Mouse (Mus musculus): Measurements from ENCODE around the gene Grap. TPM values are rescaled to one million over a fixed set of nuclear protein-coding genes. Genes with fewer than 3 reads are reported as not detected.
A peak's percentile ranks its signal among the peaks of the same experiment; 100 is the strongest.

Gene Grap
- polyA plus RNA-seq, 1 experiment from 2014 or later, result 7.4 TPM

DNA sequence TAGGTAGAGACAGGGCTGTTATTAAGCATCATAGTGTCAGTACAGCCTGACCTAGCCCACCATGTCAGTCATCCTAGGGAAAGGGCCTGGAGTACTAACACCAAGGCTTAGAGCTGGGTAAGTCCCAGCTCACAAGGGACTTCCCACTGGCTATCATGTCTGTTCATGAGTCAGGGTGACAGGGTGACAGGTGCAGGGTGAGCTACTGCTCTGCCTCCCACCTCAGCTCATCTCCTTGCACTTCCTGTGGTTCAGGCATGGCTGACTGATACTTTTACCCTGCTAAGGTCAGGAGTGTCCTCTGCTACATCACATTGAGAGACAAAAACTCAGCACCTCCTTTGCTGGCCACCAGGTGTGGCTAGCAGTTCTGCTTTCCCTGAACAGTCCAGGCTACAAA is 45.8 kb downstream of the Grap start:
- Histone ChIP-seq H3K27me3 (no peaks in the 10 kb centered on the region), H3K4me1 (no peaks in the 10 kb centered on the region), H3K27ac (no peak overlapping the region), H3K4me3 (no peak overlapping the region), H3K9ac (no peak overlapping the region), H3K9me3 (no peaks in the 10 kb centered on the region), H3K36me3 (no peaks in the 10 kb centered on the region), H3K4me2 (replicated peaks) (no peak overlapping the region)
- ATAC-seq (ENCODE audit: insufficient number of reproducible peaks, insufficient read depth, low FRiP score, low TSS enrichment), result no peak

DNA sequence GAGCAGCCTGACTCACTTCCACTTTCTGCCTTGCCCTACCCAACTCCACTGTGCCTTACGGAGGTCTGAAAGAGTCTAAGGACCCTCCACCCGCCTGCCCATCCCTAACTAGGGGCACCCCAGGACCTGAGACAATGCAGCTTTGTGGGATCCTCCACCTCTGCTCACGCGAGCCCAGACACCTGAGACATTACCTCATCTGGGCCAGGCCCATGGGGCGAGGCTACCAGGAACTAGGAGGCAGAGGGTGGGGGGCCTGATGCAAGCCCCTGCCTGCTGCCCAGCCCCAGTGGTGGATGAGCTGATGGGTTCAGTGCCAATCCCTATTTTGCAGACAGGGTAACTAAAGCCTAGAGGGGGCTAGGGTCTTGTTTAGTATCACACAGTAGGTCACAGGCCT is 46.4 kb downstream of the Grap start:
- H3K36me3 ChIP-seq, result no peaks in the 10 kb centered on the region
- H3K4me2 ChIP-seq (replicated peaks), result no peak overlapping the region
- no peaks in the 10 kb centered on the region for H3K27me3 ChIP-seq
- H3K27ac ChIP-seq, result no peak overlapping the region
- no peak overlapping the region for H3K9ac ChIP-seq
- H3K4me3 ChIP-seq, result no peak overlapping the region
- H3K4me1 ChIP-seq, result no peaks in the 10 kb centered on the region
- no peak for ATAC-seq (ENCODE audit: insufficient number of reproducible peaks, insufficient read depth, low FRiP score, low TSS enrichment)
- H3K9me3 ChIP-seq, result no peaks in the 10 kb centered on the region
- 82% methylated on average over 5 of the region's 5 CpGs for WGBS

- H3K9me3 ChIP-seq, result no peaks in the 10 kb centered on the region
- H3K27me3 ChIP-seq, result no peaks in the 10 kb centered on the region
- WGBS, result 65% methylated on average over 4 of the region's 4 CpGs
- H3K9ac ChIP-seq, result no peak overlapping the region
- no peak overlapping the region for H3K27ac ChIP-seq
- H3K36me3 ChIP-seq, result no peaks in the 10 kb centered on the region
- no peak overlapping the region for H3K4me3 ChIP-seq
- no peak overlapping the region for H3K4me2 ChIP-seq (replicated peaks)
- no peak for ATAC-seq (ENCODE audit: insufficient number of reproducible peaks, insufficient read depth, low FRiP score, low TSS enrichment)
- no peaks in the 10 kb centered on the region for H3K4me1 ChIP-seq
Measured at GRCm38 (mm10) chr11:61699933-61700332, 46.9 kb downstream of the Grap start.

DNA sequence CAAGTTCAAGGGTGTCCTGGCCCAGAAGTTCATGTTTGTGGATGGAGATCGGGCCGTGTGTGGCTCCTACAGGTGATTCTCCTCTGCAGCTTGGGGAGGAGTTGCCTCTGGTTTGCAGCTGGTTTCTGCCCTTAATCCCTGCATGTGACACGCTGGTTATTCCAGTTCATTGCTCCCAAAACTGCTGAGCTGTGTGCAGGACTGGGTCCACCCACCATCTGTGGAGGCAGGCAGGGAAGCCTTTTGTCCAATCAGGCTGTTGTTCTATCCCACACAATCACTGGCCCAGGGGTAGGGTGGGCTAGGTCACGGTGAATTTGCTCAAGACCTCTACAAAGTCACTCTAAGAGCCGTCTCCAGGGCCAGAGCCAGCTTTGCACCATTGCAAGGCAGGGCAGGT is 48.6 kb downstream of the Grap start:
- ATAC-seq (ENCODE audit: insufficient number of reproducible peaks, insufficient read depth, low FRiP score, low TSS enrichment), result no peak
- Histone ChIP-seq H3K4me2 (replicated peaks) (no peak overlapping the region), H3K36me3 (no peaks in the 10 kb centered on the region), H3K27ac (no peak overlapping the region), H3K4me3 (no peak overlapping the region), H3K4me1 (no peaks in the 10 kb centered on the region), H3K27me3 (no peaks in the 10 kb centered on the region), H3K9ac (no peak overlapping the region), H3K9me3 (no peaks in the 10 kb centered on the region)
- 62% methylated on average over 5 of the region's 5 CpGs for WGBS

GRCm38 (mm10) chr11:61702494-61702893 is 49.4 kb downstream of the Grap start:
- Histone ChIP-seq H3K4me1 (no peaks in the 10 kb centered on the region), H3K9me3 (no peaks in the 10 kb centered on the region), H3K36me3 (no peaks in the 10 kb centered on the region), H3K27me3 (no peaks in the 10 kb centered on the region), H3K27ac (no peak overlapping the region), H3K4me3 (no peak overlapping the region), H3K4me2 (replicated peaks) (no peak overlapping the region), H3K9ac (no peak overlapping the region)
- no peak for ATAC-seq (ENCODE audit: insufficient number of reproducible peaks, insufficient read depth, low FRiP score, low TSS enrichment)
- WGBS, result 96% methylated on average over 5 of the region's 5 CpGs

DNA sequence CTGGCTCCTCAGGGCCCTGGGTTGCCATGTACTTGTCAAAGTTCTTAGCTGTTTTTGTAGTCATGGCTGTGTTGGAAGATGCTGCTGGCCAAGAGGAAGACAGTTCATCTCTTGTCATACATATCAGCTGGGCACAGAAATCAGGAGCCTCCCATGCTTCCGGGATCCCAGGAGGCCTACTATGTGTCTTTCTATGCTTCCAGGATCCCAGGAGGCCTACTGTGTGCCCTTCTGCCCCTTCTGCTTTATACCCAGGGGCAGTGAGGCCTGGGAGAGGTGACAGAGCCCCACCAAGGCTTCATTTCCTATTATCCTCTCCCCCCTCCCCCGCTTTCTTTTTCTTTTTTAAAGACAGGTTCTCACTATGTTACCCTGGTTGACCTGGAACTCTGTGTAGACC is 52.5 kb downstream of the Grap start:
- ATAC-seq (ENCODE audit: insufficient number of reproducible peaks, insufficient read depth, low FRiP score, low TSS enrichment), result no peak
- Histone ChIP-seq H3K4me1 (peaks cover 10% of the 10 kb centered on the region; the same call in 1 of the 2 replicates), H3K9me3 (no peaks in the 10 kb centered on the region), H3K36me3 (no peaks in the 10 kb centered on the region), H3K27ac (no peak overlapping the region), H3K4me2 (replicated peaks) (no peak overlapping the region), H3K4me3 (no peak overlapping the region), H3K9ac (no peak overlapping the region), H3K27me3 (no peaks in the 10 kb centered on the region)
- 82% methylated on average over 2 of the region's 2 CpGs for WGBS

DNA sequence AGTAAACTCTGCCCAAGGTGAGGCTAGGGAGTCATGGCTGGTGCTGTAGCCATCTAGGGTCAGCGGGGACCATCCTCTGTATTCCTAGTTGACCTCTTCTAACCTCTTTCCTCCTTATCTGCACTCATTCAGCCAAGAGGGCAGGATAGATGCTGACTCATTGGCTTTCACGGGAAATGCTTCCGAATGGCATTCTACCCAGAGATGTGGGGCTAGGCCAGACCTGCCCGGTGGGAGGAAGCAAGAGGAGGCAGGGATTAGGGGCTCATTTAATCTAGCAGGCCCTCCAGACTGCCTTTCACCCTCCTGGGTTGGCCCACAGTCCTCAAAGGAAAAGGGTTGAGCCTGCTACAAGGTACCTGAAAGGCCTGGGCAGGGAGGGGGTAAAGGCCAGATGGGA is 53.2 kb downstream of the Grap start:
- Histone ChIP-seq H3K4me1 (peaks cover 10% of the 10 kb centered on the region; the same call in 1 of the 2 replicates), H3K4me3 (no peak overlapping the region), H3K4me2 (replicated peaks) (no peak overlapping the region), H3K9ac (no peak overlapping the region), H3K9me3 (no peaks in the 10 kb centered on the region), H3K36me3 (no peaks in the 10 kb centered on the region), H3K27ac (no peak overlapping the region), H3K27me3 (no peaks in the 10 kb centered on the region)
- no peak for ATAC-seq (ENCODE audit: insufficient number of reproducible peaks, insufficient read depth, low FRiP score, low TSS enrichment)
- 70% methylated on average over 4 of the region's 4 CpGs for WGBS

GRCm38 (mm10) chr11:61708928-61709327 is 55.9 kb downstream of the Grap start:
- WGBS, result 52% methylated on average over 3 of the region's 3 CpGs
- H3K27ac ChIP-seq, result no peak overlapping the region
- H3K9me3 ChIP-seq, result no peaks in the 10 kb centered on the region
- H3K36me3 ChIP-seq, result no peaks in the 10 kb centered on the region
- H3K4me1 ChIP-seq, result peaks cover 10% of the 10 kb centered on the region; the same call in 1 of the 2 replicates
- no peak overlapping the region for H3K9ac ChIP-seq
- no peak for ATAC-seq (ENCODE audit: insufficient number of reproducible peaks, insufficient read depth, low FRiP score, low TSS enrichment)
- H3K27me3 ChIP-seq, result no peaks in the 10 kb centered on the region
- H3K4me2 ChIP-seq (replicated peaks), result no peak overlapping the region
- H3K4me3 ChIP-seq, result no peak overlapping the region

DNA sequence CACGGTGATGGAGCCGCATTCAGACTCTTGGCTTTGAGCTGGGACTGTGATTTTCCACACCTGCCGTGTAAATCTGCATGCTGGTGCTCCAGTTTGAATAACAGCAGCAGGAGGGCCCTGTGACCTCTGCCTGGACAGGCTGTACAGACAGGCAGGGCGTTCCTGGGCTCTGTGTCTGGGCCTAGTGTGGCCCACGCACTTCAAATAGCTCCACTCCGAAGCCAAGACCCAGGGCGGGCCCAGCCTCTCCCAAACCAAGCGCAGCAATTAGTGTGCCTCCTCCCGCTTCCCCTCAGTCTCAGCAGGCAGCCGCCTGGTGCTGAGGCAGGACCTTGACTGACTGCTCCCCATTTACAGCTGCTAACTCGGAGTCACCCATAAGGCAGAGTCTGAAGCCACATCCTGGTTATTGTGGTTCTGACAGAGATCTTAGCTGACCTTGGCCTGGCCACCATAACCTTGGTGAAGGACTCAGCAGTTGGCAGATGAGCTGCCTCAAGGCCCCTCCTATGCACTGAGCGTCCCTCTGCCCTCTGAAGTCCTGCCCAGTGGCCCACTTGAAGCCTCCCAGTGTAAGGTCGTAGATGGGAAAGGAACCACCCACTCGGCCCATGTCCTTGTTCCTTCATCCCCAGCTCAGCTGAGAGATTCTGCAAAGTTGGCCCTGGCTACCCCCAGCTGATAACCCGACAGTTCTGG is 60.2 kb downstream of the Grap start:
- Histone ChIP-seq H3K27ac (no peak overlapping the region), H3K4me2 (replicated peaks) (no peak overlapping the region), H3K4me1 (peaks cover 10% of the 10 kb centered on the region; the same call in 1 of the 2 replicates), H3K4me3 (no peak overlapping the region), H3K9ac (no peak overlapping the region), H3K27me3 (peaks cover 4% of the 10 kb centered on the region; the same call in 1 of the 2 replicates), H3K36me3 (no peaks in the 10 kb centered on the region), H3K9me3 (no peaks in the 10 kb centered on the region)
- no peak for ATAC-seq (ENCODE audit: insufficient number of reproducible peaks, insufficient read depth, low FRiP score, low TSS enrichment)
- 62% methylated on average over 15 of the region's 15 CpGs for WGBS

- Histone ChIP-seq H3K9ac (no peak overlapping the region), H3K4me3 (no peak overlapping the region), H3K9me3 (no peaks in the 10 kb centered on the region), H3K27me3 (peaks cover 4% of the 10 kb centered on the region; the same call in 1 of the 2 replicates), H3K4me2 (replicated peaks) (no peak overlapping the region), H3K36me3 (no peaks in the 10 kb centered on the region), H3K4me1 (no peaks in the 10 kb centered on the region), H3K27ac (no peak overlapping the region)
- WGBS, result 42% methylated on average over 11 of the region's 11 CpGs
- ATAC-seq (ENCODE audit: insufficient number of reproducible peaks, insufficient read depth, low FRiP score, low TSS enrichment), result 0 out of 2 replicates have a peak, but pooled peaks have one; percentile 8
Measured at GRCm38 (mm10) chr11:61714346-61715117, 61.5 kb downstream of the Grap start.

GRCm38 (mm10) chr11:61715130-61715529 is 62.1 kb downstream of the Grap start:
- H3K27ac ChIP-seq, result no peak overlapping the region
- no peak overlapping the region for H3K4me3 ChIP-seq
- WGBS, result 73% methylated on average over 6 of the region's 6 CpGs
- H3K4me1 ChIP-seq, result no peaks in the 10 kb centered on the region
- H3K9me3 ChIP-seq, result no peaks in the 10 kb centered on the region
- no peak overlapping the region for H3K9ac ChIP-seq
- ATAC-seq (ENCODE audit: insufficient number of reproducible peaks, insufficient read depth, low FRiP score, low TSS enrichment), result 0 out of 2 replicates have a peak, but pooled peaks have one; percentile 19
- H3K27me3 ChIP-seq, result peaks cover 4% of the 10 kb centered on the region; the same call in 1 of the 2 replicates
- no peaks in the 10 kb centered on the region for H3K36me3 ChIP-seq
- no peak overlapping the region for H3K4me2 ChIP-seq (replicated peaks)

GRCm38 (mm10) chr11:61717990-61718389 is 64.9 kb downstream of the Grap start:
- no peaks in the 10 kb centered on the region for H3K9me3 ChIP-seq
- H3K27me3 ChIP-seq, result peaks cover 4% of the 10 kb centered on the region; the same call in 1 of the 2 replicates
- H3K4me3 ChIP-seq, result no peak overlapping the region
- no peak overlapping the region for H3K9ac ChIP-seq
- no peak for ATAC-seq (ENCODE audit: insufficient number of reproducible peaks, insufficient read depth, low FRiP score, low TSS enrichment)
- H3K4me2 ChIP-seq (replicated peaks), result no peak overlapping the region
- no peak overlapping the region for H3K27ac ChIP-seq
- 65% methylated on average over 5 of the region's 5 CpGs for WGBS
- H3K36me3 ChIP-seq, result no peaks in the 10 kb centered on the region
- H3K4me1 ChIP-seq, result no peaks in the 10 kb centered on the region

Measured in embryonic facial prominence, embryonic 12.5 days (tissue).